ENCODE assay signal across 20 mouse cellular contexts in genomic region chr9:9696636-9697035, GRCm38 (mm10).
DNase-seq lines count a peak whose midpoint lies in the region; ATAC-seq and TF ChIP-seq lines count a peak whose summit lies in the region.
"Had no signal": no experiment of that assay in that cellular context is flagged by ENCODE, and none has a peak within 500 bp of the region (broad histone marks: within the 10 kb centered on the region; RNA-seq: fewer than 3 reads in every experiment).

No protein-coding gene starts in this region.

- TF ChIP-seq POLR2A in brain, embryonic 14.5 days (IDR thresholded peaks at IDR 0.05; ENCODE audit: borderline replicate concordance, extremely low read depth, insufficient read depth, insufficient read length, poor library complexity, severe bottlenecking) = no peak

- H3K9ac ChIP-seq in forebrain, embryonic 14.5 days (ENCODE audit: low read length) = no peak overlapping the region
- H3K9ac ChIP-seq in forebrain, embryonic 15.5 days (replicated peaks) = no peak overlapping the region
- no peak overlapping the region for H3K9ac ChIP-seq in hindbrain, embryonic 16.5 days (ENCODE audit: low read depth, low read length)
- H3K9ac ChIP-seq: embryonic facial prominence, embryonic 12.5 days; heart, embryonic 12.5 days; hindbrain, embryonic 15.5 days had no signal

- no peaks in the 10 kb centered on the region for H3K9me3 ChIP-seq in forebrain, embryonic 14.5 days (replicated peaks; ENCODE audit: control insufficient read depth, low read length)
- no peaks in the 10 kb centered on the region for H3K9me3 ChIP-seq in forebrain, embryonic 15.5 days
- H3K9me3 ChIP-seq in hindbrain, embryonic 16.5 days (ENCODE audit: control insufficient read depth, low read length) = no peaks in the 10 kb centered on the region
- H3K9me3 ChIP-seq in hindbrain, embryonic 10.5 days = no peaks in the 10 kb centered on the region
- H3K9me3 ChIP-seq: embryonic facial prominence, embryonic 12.5 days; heart, embryonic 12.5 days; hindbrain, embryonic 15.5 days had no signal

- ATAC-seq in forebrain, embryonic 14.5 days = no peak
- ATAC-seq in forebrain, embryonic 15.5 days (replicated peaks) = no peak
- 0 out of 2 replicates have a peak, but pooled peaks have one; percentile 34 for ATAC-seq in hindbrain, embryonic 16.5 days
- ATAC-seq: inflammation-experienced regulatory T-cells, adult 6 months; intestine, postnatal 0 days had no signal

- no peaks in the 10 kb centered on the region for H3K36me3 ChIP-seq in forebrain, embryonic 14.5 days (ENCODE audit: control insufficient read depth, insufficient read depth, low read length)
- no peaks in the 10 kb centered on the region for H3K36me3 ChIP-seq in forebrain, embryonic 15.5 days
- H3K36me3 ChIP-seq in hindbrain, embryonic 16.5 days (ENCODE audit: control insufficient read depth, insufficient read depth, low read length) = no peaks in the 10 kb centered on the region
- H3K36me3 ChIP-seq in hindbrain, embryonic 10.5 days = no peaks in the 10 kb centered on the region
- H3K36me3 ChIP-seq: embryonic facial prominence, embryonic 12.5 days; heart, embryonic 12.5 days; hindbrain, embryonic 15.5 days had no signal

- no peaks in the 10 kb centered on the region for H3K27me3 ChIP-seq in forebrain, embryonic 14.5 days (replicated peaks; ENCODE audit: control insufficient read depth, insufficient read depth, low read length)
- H3K27me3 ChIP-seq in forebrain, embryonic 15.5 days = no peaks in the 10 kb centered on the region
- H3K27me3 ChIP-seq in hindbrain, embryonic 16.5 days (replicated peaks; ENCODE audit: control insufficient read depth, insufficient read depth, low read length) = no peaks in the 10 kb centered on the region
- H3K27me3 ChIP-seq in hindbrain, embryonic 10.5 days (ENCODE audit: insufficient read depth, poor library complexity, severe bottlenecking) = no peaks in the 10 kb centered on the region
- H3K27me3 ChIP-seq: CH12.LX; embryonic facial prominence, embryonic 12.5 days; heart, embryonic 12.5 days; hindbrain, embryonic 15.5 days had no signal

- H3K4me2 ChIP-seq in forebrain, embryonic 14.5 days (ENCODE audit: low read length) = no peak overlapping the region
- no peak overlapping the region for H3K4me2 ChIP-seq in forebrain, embryonic 15.5 days (replicated peaks)
- H3K4me2 ChIP-seq in hindbrain, embryonic 16.5 days (ENCODE audit: low read length) = no peak overlapping the region
- H3K4me2 ChIP-seq: embryonic facial prominence, embryonic 12.5 days; heart, embryonic 12.5 days; hindbrain, embryonic 15.5 days had no signal

- no peak for TF ChIP-seq CTCF in brain, embryonic 14.5 days (IDR thresholded peaks at IDR 0.05; ENCODE audit: borderline replicate concordance, extremely low read depth, insufficient read depth, insufficient read length)

- DNase-seq in forebrain, embryonic 14.5 days (ENCODE audit: low spot score) = peak; percentile 40
- no peak for DNase-seq in hindbrain, embryonic 10.5 days (ENCODE audit: low spot score)
- peak; percentile 72 for DNase-seq in Muller cell, postnatal 12 days (ENCODE audit: inconsistent ontology term)
- DNase-seq in brain, embryonic 14.5 days (ENCODE audit: low read depth) = peak; percentile 58
- DNase-seq: adrenal gland, adult 2 months; adrenal gland, postnatal 25 days; cerebellum, adult 11 months; cerebellum, adult 8-10 months; cerebellum, postnatal 14 days; embryo, embryonic 11 days; gastrocnemius, adult 2 months; gastrocnemius, postnatal 25 days had no signal

- H3K4me3 ChIP-seq in forebrain, embryonic 14.5 days (ENCODE audit: low read depth, low read length) = no peak overlapping the region
- no peak overlapping the region for H3K4me3 ChIP-seq in forebrain, embryonic 15.5 days
- no peak overlapping the region for H3K4me3 ChIP-seq in hindbrain, embryonic 16.5 days (ENCODE audit: low read length)
- H3K4me3 ChIP-seq in hindbrain, embryonic 10.5 days = no peak overlapping the region
- H3K4me3 ChIP-seq: embryonic facial prominence, embryonic 12.5 days; gastrocnemius, adult 2 months; heart, embryonic 12.5 days; hindbrain, embryonic 15.5 days had no signal

- WGBS in forebrain, embryonic 14.5 days = 44% methylated on average over 3 of the region's 3 CpGs
- 39% methylated on average over 3 of the region's 3 CpGs for WGBS in forebrain, embryonic 15.5 days
- WGBS in hindbrain, embryonic 16.5 days = 45% methylated on average over 3 of the region's 3 CpGs
- 77% methylated on average over 3 of the region's 3 CpGs for WGBS in hindbrain, embryonic 10.5 days

- H3K27ac ChIP-seq in forebrain, embryonic 14.5 days (ENCODE audit: low read depth, low read length) = no peak overlapping the region
- H3K27ac ChIP-seq in forebrain, embryonic 15.5 days (replicated peaks) = no peak overlapping the region
- no peak overlapping the region for H3K27ac ChIP-seq in hindbrain, embryonic 16.5 days (ENCODE audit: low read depth, low read length)
- H3K27ac ChIP-seq in hindbrain, embryonic 10.5 days = no peak overlapping the region
- H3K27ac ChIP-seq: embryonic facial prominence, embryonic 12.5 days; gastrocnemius, adult 2 months; hindbrain, embryonic 15.5 days had no signal

- no peaks in the 10 kb centered on the region for H3K4me1 ChIP-seq in forebrain, embryonic 14.5 days (ENCODE audit: control insufficient read depth, insufficient read depth, low read length)
- no peaks in the 10 kb centered on the region; the same call in 1 of the 2 replicates for H3K4me1 ChIP-seq in forebrain, embryonic 15.5 days
- H3K4me1 ChIP-seq in hindbrain, embryonic 16.5 days (ENCODE audit: control insufficient read depth, insufficient read depth, low read depth, low read length) = peaks cover 2% of the 10 kb centered on the region; the same call in 1 of the 2 replicates
- H3K4me1 ChIP-seq in hindbrain, embryonic 10.5 days (replicated peaks) = no peaks in the 10 kb centered on the region
- H3K4me1 ChIP-seq: embryonic facial prominence, embryonic 12.5 days; heart, embryonic 12.5 days; hindbrain, embryonic 15.5 days had no signal
